Mouse (Mus musculus): ENCODE measurements at regions not wholly inside any gene's neighbourhood (a gene's known extent, or its start where the extent isn't known, plus 50 kb on each side); places are given as distances from the start of the nearest gene placed in this dataset.
A peak's percentile ranks its signal among the peaks of the same experiment; 100 is the strongest.

DNA sequence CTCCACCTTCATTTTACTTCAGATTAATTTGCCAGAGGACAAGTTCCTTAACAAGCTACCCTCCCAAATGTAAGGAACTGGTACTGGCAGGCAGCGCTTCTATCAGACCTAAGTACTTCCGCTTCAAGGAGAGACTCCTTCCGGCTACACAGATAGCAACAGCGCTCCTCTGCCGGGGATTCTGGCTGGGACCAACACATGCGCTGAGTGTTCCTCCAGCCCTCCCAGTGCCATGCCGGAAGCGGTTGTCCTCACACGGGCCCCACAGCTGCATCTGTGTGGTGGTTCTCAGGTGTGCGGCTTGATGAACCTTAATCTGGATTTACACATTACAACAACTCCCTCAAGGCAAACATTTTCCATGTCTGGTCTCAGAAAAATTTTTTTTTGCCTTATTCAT, 336.1 kb upstream of the Map3k7 start:
- DNase-seq: no peak

DNA sequence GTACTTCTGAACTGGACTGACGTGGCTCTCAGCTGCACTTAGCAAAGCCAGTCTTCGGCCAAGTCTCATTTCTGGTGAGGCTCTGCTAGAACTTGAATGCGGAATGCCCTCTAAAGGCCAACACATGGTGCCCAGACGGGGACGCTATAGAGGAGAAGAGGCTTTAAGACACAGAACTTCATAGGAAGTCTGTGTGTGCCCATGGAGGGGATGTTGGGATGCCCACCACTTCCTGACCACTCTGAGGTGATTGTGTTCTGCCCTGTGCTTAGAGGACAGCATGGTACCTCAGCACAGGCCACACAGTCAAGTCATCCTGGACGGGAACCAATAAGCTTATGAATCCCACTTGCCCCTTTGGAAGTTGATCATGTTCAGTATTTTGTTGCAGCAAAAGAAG, 325.3 kb upstream of the Map3k7 start:
- no peak for DNase-seq

DNA sequence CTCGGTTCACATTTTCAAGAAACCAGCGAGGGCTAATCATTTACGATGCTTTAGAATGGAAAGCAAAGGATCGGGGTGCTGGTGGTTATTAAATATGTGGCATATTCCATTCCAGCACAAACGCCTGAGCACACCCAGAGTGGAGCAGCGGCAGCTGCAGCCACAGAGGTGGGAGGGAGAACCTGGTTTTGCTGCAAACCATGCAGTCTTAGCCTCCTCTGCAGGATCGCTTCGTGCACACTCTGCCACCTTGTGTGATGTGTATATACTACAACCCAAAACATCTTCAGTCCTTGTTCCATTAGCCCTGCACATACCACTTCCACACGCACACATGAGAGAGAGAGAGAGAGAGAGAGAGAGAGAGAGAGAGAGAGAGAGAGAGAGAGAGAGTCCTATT, 321.7 kb upstream of the Map3k7 start:
- DNase-seq: peak; percentile 66

DNA sequence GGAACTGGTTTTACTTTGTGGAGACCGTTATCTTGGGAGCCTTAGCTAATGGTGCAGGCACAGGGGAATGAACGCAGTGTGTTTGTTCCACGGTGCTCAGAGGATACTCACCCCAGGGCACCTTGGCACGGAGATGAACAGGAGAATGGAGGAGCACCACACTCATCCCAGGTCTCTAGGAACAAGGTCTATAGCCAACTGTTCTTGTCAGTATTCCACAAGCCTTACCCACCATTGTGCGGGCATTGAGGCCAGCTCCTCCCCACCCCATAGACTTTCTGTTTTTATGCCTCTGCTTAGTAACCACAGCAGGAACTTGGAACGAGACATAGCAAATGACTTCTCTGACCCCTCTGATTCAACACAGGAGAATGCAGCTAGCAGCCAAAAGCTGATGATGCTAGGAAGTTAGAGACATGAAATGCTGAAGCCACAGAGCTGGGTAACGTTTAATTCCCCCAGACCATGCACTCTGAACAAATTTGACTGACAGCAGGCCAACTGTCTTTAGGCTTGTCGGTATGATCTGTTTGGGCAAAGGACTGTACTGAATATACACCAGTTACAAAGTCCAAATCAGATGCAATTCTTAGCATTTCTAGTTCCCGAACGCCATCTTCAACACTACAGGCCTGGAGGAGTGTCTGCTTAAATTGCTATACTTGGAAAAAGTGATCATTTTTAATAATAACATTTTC, 321.2 kb upstream of the Map3k7 start:
- DNase-seq: no peak

DNA sequence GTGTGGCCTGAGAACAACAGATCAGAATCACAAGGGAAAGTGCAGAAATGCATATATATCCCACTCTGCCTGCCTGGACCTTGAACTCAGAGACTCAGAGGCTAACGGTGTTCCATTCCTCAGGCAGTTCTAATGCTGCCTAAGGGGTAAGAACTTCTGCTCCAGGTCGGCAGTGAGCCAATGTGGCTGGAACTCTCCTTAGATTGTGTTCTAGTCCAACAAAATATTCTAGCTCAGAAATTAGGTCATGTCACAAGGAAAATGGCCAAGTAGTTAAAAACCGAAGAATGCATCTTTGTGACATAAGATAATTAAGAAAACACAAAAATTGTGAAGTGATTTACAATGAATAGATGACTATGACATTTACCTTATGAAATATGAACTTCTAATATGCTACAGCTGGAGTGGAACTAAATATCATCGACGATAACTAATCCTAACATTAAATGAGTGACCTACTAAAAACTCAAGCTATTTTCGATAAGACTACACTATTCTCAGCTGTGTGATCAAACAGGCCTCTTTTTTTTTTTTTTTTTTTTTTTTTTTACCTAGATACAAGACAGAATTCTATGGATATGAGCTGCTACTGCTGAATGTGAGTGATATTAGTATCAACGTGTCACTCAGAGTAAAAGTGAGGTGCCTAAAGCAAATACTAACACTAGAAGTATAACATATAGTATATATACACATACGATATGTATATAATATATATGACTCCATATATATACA, 315.1 kb upstream of the Map3k7 start:
- DNase-seq: no peak

DNA sequence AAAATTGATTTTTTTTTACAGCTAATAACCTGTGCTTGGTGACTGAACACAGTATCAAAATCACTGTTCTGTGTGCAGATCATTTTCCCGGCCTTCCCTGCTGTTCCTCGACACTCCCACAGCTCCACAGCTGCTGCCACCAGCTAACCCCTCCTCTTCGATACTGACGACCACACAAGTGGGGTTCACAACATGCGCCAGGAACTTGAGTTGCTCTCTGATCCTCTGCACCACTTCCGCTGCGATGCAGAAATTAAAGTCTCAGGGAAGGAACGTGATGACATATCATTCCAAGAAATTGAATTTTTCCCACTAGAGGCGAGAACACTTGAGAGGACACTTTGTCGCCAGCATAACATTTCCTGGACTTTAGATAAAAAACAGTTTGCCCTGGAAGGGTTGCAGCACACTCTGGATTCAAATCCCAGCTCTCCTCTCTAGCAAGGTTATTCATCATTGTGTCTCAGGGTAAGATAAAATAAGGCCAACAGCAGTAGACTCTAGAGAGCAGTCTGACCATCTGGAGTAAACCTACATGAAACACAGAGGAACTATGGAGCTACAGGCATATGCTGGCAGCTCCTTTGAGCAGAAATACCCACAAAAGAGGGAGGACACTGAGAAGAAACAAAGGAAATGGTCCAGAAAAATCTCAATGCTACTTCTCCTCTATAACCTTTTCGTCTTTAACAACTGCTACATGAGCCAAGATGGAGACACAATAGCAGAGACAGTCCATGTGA, 308.4 kb upstream of the Map3k7 start:
- no peak for DNase-seq

DNA sequence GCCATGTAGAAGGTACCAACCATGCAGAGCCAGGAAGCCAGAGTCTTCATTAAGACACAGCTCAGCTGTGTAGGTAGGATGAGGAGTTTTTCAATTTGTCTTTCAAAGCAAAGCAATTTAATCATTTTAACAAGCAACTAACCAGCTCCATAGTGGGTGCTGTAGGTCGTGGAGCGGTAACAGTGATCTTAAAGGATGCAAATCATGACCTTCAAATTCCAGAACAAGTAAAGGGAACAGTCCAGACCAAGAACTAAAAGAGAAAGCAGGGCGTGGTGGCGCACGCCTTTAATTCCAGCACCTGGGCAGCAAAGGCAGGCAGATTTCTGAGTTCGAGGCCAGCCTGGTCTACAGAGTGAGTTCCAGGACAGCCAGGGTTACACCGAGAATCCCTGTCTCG, 307.8 kb upstream of the Map3k7 start:
- no peak for DNase-seq

DNA sequence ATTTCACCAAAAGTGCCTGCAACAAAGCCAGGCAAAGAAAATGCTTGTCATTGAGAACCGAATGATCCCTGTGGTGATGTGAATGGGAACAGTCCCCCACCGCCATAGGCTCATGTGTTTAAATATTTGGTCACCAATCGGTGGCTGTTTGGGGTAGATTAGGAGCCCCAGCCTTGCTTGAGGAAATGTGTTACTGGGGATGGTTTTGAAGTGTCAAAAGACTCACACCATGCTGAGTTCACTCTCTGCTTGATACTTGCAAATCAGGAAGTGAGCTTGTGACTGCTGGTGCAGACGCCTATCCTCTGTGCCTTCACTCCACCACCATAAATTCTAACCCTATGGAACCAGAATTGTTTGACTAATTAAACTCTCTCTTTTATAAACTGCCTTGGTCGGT, 305.1 kb upstream of the Map3k7 start:
- no peak for DNase-seq

DNA sequence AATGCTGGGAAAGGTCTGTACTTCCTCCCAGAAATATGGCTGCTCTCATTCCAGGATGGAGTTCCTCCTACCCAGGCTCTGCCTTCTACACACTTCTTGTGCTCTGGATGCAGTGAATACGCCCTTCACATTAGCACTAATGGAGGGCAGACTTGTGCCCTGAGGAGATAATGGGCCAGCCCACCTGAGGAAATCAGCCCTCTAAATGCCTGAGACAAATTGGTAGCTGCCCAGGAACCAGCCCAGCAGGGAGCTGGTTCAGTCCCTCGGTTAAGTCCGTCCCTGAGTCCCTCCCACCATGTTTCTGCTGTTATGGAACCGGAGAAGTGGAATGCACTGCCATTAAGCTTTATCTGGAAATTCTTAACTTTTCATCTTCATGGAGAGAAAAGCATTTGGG, 303.0 kb upstream of the Map3k7 start:
- no peak for DNase-seq

DNA sequence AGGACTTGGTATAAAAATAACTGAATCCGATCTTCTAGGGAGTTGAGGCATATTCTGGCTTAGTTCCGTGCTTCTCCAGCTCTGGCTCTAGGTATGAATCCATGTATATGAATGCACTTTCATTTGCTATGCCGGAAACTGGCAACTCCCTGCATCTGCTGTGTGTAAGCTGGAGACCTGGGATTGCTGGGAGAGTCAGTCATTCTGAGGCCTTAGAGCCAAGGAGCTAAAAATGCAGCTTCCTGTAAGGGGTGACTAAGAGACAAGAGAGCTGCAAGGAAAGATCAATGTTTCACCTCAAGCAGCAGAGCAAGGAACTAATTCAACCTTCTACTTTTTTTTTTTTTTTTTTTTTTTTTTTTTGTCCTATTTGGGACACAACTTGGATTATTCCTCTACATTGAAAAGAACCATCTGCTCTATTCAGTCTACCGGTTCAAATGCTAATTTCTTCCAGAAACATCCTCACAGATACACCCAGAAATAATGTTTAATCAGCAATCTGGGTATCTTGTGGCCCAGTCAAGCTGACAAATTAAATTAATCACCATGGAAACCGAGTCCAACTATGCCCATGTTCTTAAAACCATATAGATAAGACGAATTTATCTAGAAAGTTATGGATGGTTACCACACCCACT, 292.2 kb upstream of the Map3k7 start:
- no peak for DNase-seq

DNA sequence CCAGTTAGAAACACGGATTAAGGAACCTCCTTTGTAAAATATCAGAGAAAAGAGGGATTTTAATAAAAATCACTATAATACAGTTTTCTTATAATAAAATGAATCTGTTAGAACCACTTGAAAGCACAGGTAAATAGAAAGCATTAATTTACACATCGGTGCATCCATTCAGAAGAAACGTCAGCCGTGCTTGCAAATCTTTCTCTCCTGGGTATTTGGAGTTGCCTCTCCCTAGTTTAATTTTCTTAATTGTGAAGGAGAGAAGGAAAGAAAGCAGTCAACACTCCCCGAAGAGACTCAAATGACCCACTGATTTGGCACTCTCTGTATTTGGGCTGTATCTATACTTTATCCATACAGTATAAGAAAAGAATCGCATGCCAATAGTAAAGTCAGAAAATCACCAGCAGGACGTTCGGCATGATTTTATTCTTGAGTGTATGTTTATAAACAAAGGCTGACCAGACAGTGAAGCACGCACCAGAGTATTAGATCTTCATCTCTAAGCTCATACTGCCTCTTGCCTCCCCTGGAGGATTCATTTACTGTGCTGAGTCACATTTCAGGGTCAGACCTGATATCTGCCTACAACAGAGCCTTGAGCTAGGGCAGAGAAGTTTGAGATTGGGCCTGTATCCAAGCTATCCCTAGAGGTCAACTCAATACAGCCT, 291.6 kb upstream of the Map3k7 start:
- DNase-seq: no peak

DNA sequence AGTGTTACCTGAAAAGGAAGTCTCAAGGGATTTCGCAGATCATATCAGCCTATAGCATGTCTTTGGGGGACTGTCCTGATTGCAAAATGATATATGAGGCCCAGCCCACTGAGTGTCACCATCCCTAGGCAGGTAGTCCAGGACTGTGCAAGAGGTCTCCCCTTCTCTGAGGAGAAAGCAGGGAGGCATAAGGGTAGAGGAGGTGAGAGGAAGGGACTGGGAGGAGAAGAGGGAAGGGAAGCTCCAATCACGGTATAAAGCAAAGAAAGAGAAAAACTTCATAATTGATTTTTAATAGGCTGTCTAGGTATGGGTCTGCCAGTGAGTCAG, 291.1 kb upstream of the Map3k7 start:
- DNase-seq: no peak

DNA sequence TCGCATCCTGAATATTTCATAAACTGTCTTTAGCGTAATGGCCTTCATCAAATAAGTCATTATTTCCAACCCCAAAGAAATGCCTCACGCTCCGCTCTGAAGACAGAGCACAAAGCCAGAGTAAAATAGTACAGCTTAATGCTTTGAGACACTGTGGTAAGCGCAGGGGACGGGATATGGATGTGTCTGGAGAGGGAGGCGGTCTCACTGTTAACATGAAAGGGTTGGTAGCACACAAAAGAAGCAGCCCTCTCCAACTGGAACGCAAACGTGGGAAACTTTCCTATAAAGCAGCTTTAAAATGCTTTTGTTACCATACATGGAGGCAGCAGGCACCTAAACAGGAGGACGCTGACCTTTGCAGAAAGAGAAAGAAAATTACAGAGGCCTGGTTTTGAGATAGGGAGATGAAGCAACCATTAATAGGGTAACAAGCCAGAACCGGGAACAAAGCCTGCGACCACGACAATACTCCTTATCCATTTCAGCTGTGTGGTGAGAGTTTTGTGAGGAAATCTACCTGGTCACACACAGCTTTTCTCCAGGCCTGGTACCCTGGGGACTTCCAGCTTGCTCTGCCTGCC, 284.8 kb upstream of the Map3k7 start:
- no peak for DNase-seq

DNA sequence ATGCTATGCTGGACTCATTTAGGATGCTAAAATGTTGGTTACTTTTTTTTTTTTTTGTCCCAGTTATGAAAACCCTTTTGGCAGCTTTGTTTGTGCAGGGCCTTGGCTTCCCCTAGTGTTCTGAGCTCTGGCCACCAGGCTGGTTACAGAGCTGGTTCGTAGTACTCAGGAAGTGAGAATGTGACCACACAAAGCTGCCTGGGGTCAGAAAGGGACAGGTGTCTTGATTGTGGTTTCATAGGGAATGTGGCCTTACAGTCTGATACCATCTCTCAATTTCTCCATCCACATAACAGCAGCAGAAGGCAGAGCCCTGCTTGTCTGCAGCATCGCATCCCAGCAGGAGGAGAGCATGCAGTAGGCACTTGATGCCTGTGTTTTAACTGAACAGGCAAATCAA, 282.9 kb upstream of the Map3k7 start:
- no peak for DNase-seq

DNA sequence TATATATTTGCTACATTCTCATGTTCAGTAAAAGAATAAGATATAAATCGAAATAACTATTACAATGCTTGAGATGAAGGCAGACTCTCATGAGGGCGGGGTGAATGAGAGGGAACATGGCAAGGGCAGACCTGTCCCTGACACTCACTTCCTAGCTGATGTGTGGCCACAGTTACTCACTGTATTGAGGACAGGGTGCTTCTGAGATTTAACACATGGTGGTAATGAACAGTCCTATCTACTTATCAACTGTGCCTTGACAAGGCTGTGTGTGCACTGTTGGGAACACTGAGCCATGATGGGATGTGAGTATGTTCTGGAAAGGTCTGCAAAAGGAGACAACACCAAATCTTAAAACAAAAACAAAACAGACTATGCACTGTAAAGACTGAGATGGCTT, 274.8 kb upstream of the Map3k7 start:
- DNase-seq: no peak

DNA sequence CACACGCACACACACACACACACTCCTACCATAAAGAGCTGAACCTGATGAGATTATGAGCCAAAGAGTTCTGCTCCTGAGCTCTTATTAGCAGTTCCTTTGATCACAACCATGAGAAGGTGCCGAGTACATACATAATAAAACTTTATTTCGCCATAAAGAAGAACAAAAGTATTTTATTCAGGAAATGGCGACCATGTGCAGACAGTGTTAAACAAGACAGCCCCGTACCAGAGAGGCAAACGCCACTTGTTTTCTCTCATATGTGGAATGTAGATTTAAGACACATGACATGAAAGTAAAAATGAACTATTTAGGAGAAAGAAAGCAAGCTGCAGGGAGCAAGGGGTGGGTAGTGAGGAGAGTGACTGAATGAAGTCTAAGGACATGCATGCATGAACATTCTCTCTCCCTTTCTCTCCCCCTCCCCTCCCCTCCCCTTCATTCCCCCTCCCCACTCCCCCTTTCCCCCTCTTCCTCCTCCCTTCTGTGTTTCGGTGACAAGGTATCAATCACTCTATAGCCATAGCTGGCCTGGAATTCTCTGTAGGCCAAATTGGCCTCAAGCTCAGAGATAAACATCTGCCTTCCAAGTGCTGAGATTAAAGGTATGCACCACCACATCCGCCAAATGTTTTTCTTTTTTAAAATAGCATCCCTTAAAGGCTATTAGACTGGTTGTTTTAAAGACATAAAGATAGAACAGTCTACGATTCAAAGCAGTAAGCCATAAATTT, 266.0 kb upstream of the Map3k7 start:
- no peak for DNase-seq

DNA sequence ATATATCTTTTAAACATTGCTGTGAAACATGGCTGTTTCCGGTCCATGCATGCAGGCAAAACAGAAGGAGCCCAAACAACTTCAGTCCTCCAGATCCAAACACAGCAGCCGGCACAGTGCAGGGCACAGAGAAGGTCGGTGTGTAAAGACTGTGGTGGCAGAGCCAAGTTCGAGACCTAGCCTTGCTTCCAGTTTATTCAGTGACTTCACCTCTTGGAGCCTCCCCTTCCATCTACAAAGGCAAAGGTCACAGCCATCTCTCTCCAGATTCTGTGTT, 265.5 kb upstream of the Map3k7 start:
- no peak for DNase-seq

DNA sequence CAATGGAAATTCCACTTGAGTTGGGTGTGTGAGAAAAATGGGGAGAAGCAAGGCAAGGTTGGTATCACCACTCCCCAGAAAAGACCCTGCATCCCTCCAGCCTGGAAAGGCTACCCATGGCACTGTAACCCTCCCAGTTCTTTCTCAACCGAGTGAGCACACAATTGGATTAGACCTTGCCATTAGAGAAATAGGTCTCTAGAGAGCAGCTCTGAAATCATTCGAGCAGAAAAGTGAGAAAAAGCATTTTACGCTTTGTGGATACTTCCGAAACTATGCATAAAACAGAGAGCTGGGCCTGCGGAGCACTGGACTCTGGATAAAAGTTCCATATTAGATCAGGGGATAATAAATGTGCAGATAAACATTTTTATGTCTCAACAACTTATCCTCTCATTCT, 264.6 kb upstream of the Map3k7 start:
- DNase-seq: peak; percentile 56

DNA sequence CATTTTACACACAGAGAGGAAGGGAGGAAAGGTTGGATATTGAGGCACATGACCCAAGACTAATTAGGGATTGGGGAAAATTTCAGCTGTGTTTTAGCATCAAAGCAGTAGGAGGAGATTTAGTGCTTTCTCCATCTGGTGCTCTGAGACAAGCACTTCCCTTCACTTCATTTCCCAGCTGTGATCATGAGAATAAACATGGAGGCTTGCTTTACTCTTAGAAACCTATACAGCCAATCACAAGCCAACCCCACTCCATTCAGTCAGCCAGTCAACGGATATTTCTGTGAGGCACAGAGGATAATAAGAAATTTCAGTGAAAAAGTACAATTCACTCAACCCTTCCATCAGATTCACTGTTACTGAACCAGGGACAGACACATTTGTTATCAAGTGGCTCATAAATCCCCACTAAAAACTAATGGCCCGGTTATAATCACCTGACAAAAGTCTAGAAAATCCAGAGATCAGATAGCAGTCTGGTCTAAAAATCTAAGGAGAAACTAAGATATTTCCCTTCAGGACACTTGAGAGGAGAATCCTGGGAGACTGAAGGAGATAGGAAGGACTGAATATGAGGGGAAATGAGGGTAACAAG, 249.7 kb upstream of the Map3k7 start:
- DNase-seq: no peak

DNA sequence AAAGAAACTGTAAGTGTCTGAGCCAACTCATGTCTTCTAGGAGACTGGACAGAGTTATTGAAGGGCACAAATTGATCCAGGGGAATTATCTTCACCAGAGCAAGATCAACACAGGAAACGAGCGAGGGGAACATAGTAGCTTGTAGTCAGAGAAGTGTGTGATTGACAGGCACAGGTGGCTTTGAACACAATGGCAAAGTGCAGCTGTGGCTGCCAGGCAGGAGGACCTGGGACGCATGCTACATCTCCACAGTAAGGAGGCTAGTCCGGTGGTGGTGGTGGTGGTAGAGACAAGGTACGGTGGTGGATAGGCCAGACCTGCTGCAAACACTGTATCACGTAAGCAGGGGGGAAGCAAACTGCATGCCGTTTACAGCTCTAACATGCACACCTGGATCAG, 240.4 kb upstream of the Map3k7 start:
- no peak for DNase-seq

DNA sequence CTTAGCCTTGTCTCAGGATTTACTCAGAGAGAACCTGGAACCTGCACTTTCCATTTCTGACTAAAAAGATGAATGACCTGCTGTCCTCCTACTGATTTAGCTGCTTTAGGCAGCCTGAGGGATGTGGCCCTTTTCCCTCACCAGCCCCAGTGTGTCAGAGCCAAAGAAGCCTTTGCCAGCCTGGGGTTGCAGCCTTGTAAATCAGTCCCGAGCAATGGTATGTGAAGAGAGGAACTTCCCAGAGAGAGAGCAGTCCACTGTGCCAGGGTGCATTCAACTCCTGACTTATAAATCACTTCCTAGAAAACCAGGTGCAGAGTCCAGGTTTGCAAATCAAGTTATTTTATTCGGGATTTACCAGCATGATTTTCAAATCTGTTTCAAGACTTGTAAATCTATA, 239.5 kb upstream of the Map3k7 start:
- no peak for DNase-seq

Measured in retina, postnatal 1 day (tissue).